Mouse (Mus musculus) T-helper 2 cell (primary cell): Measurements from ENCODE around the gene Capn5.

Source experiments
- in situ Hi-C: fragments of 300-600 bp; cut with MboI, MseI; formaldehyde crosslinking; loops from one replicate; pipeline ENCODE4 v1.15.1; 2025; ENCODE audit warnings: high pct_unique_total_duplicates

Gene Capn5

DNA sequence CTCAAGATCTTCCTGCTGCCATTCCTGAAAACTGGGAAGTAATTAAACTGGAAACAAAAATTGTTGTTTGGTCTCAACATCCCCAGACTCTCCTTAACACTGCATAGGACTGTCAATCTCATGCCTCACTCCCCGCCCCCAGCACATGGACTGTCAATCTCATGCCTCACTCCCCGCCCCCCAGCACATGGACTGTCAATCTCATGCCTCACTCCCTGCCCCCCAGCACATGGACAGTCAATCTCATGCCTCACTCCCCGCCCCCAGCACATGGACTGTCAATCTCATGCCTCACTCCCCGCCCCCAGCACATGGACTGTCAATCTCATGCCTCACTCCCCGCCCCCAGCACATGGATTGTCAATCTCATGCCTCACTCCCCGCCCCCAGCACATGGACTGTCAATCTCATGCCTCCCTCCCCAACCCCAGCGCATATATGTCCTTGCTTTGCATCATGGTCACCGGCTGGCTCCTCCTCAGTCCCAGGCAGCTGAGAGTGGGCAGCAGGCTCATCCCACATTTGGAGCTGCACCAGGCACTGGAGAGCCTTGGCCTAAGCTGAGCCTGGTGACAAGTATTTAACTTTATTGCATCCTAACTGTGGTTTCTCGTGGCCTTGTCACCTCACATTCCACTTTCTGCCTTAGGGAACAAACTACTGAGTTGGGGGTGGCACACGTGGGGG is 29.2 kb downstream of the Capn5 start:
- in situ Hi-C loops, result no loop called here

DNA sequence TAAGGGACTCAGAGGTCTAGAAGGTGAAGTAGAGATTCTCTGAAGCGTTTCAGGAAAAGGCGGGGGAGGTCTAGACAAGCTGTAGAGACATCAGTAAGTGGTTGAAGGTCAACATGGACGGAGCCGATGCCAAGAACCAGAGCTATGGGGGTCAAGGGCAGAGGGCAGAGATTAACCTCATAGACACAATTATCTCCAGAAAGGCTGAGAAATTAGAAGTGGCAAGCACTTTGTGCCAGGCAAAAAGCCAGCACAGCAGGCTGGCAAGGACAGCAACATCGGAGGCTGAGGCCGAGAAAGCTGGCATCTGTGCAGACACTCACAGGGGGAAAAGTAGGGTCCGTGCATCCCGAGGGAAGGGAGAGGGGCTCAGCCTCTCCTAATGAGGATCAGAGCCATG is 30.3 kb downstream of the Capn5 start:
- in situ Hi-C loops, result no loop called here

DNA sequence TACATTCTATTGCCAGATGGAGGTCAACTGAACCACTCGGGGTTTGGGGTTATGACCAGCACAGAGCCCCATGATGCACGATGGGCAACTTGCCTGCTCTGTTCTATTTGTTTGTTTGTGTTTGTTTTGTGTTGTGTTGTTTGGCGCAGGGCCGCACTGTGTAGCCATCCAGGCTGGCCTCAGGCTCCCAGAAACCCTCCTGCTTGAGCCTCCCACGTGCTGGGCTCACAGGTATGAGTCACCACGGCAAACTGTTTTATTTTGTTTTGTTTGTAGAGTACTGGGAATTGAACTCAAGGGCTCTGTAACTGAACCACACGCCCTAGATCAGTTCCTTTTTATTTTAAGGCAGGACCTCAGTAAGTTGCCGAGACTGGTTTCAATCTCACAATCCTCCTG is 31.6 kb downstream of the Capn5 start:
- in situ Hi-C loops, result no loop called here

DNA sequence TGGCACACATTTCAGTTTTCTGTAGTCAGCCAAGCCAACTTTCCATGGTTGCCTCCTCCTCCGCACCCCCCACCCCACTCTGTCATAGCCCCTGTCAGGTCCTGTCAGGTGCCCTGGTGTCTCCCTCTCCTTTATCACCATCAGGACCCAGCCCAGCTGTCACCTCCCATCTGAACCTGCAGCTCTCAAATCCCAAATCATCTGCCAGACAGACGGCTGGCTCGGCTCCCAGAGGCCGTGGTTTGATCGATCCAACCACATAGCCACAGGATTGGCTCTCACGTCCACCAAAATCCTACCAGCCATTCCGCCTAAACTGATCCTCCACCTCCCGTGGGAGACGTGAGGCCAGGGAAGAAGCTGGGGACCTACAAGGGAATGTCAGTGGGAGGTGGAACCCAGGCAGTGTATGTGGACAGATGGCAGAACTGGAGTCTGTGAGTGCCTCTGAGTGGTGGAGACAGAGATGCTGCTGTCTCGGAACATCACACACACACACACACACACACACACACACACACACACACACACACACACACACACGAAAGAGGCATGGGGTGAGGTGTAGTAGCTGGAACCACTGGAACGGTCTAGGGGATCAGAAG is 32.1 kb downstream of the Capn5 start:
- in situ Hi-C loops, result no loop called here

DNA sequence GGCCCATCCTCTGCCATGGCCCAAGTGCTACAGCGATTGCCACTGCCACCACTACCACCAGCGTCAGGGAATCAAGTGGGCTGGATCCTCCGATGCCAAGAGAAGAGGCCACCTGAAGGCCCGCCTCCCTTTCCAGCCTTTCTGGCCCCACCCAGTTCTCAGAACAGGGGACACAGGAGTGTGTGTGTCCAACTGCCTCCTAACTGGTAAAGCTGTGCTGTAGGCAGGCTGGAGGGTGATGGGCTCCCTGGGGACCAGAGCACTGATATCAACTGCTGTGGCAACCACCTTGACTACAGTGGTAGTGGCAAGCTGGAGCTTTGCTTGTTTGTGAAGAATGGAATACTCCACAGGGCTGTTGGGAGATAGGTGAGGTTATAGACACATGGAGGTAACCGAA is 32.7 kb downstream of the Capn5 start, which contains the start of gene Omp:
TSS of gene Omp (minus strand) at position 101 of the 400 bp plus-strand sequence.
- in situ Hi-C loops, result no loop called here

DNA sequence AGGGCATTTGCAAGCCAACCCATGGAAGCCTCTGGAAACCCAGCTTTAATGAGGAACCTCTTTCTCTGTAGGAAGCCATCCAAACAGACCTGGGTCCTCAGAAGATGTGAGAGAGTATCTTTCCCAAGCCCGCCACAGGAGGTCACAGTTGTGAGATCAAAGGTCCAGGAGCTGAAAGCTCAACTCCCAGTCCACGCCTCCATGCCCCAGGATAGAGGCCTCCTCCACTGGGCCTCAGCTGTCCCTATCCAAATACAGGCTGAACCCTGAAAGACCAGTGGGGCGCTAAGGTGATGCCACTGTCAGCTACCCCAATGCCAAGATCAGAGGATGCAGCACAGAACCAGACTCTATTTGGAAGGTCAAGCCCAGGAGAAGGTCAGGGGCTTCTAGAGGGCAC is 35.4 kb downstream of the Capn5 start:
- in situ Hi-C loops, result no loop called here

DNA sequence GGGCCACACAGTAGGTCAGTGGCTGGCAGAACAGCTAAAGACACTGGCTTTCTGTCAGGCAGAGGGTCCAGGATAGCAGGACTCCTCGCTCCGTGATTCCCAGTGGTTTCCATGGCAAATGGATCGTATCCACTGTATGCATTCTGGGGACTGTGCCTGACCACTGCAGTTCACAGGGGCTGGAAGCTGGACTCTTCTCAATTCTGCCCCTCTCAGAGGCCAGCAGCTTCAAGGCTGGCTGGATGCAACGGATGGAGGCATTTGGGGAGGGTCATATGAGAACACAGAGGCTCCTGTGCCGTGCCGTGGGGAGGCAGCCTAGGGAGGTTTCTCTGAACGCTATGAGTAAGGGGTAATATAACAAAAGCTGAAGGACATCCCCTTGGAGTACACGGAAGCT is 35.8 kb downstream of the Capn5 start:
- in situ Hi-C loops, result no loop called here

DNA sequence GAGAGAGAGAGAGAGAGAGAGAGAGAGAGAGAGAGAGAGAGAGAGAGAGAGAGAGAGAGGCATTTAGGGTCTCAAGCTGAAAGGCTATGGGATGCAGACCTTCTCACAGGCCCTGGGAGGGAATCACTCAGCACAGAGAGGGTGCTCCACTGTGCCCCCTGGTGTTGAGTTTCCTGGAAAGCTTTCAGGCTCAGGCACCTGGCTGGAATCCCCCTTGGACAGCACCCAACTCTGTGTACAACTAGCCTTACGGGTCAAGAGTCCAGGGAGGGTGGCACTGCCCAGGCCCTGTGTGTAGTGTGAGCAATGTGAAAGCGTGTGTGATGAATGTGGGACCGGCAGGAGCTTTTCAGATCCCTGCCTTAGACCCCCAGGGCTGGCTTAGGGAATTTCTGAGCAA is 36.9 kb downstream of the Capn5 start:
- in situ Hi-C loops, result no loop called here

DNA sequence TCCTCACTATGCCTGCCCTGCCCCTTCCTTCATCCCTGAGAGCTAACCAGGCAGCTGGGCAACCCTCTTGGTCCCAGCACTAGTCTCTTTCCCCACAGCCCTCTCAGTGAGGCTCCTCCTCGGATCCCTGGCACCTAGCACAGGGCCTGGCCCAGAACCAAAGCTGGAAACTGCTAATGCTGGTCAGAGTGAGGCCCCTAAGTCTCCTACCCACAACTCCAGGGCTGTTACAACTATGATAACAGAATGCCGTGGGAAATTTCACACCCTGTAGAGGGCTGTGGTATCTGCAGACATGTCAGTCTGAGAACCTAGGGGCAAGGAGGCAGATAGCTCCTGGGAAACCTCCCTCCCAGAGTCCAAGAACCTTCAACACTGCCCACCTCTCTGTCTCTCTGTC is 37.5 kb downstream of the Capn5 start:
- in situ Hi-C loops, result no loop called here

DNA sequence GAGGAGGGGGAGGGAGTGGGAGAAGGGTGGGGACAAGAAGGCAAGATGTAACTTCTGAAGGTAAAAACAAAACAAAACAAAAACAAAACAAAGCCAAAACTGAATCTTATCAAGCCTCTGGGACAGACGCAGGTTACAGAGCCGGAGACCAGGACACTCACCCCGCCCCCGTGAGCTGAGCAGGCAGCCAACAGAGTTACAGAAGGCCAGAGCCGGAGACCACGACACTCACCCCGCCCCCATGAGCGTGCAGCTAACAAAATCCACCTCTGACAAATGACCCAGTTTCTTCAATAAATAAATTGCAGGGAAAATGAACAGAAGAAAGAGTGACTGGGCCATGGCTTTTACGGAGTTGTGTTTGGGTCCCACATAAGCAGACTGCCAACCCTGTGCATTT is 38.9 kb downstream of the Capn5 start:
- in situ Hi-C loops, result no loop called here

DNA sequence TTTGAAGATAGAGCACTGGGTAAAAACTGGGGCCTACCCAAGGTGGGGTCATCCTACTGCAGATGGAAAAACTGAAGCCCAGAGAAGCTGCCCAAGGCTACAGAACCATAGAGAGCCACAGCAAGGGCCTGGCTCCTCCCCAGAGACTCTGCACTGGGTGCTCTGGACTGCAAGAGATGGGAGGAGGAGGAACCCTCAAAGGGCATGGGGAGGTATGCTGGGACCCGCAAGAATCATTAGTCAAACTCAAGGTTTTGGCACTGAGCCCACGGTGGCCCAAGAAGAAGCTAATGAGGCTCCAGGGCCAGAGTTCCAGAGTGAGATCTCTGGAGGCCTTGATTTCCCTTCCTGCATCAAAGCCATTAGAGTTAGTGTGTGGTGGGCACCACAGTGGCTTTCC is 40.1 kb downstream of the Capn5 start:
- in situ Hi-C loops, result no loop called here

DNA sequence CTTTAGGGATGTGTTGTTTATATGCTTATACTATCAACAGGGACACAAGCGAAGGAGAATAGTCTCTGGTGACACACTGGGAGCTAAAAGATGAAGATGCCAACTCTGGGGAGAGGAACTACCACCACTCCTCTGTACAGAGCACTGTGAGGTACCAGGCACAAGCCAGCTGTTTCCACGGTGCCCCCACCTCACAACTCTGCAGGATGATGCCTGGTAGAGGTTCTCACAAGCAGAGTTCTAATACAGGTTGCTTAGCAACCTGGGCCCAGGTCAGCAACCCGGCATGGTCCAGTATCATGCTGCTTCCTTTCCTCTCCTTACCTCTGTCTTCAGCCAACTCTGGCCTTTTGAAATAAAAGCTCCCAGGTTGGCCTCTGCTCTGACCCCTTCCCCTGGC is 40.5 kb downstream of the Capn5 start:
- in situ Hi-C loops, result no loop called here

DNA sequence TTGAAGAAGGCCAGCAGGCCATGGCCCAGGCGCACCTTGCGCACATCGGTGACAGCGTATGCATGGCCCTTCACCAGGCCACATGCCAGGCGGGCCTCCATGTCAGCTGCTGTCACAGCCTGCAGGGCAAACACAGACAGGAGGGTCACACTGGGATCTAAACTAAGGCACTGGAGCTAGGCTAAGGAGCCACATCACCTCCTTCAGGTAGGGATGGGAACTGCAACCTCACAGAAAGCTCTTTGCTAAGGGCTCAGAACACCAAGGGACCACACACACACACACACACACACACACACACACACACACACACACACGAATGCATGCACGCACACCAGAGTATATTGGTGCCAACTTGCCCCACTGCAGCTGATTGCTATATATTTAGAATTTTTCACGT is 46.3 kb downstream of the Capn5 start:
- in situ Hi-C loops, result no loop called here

DNA sequence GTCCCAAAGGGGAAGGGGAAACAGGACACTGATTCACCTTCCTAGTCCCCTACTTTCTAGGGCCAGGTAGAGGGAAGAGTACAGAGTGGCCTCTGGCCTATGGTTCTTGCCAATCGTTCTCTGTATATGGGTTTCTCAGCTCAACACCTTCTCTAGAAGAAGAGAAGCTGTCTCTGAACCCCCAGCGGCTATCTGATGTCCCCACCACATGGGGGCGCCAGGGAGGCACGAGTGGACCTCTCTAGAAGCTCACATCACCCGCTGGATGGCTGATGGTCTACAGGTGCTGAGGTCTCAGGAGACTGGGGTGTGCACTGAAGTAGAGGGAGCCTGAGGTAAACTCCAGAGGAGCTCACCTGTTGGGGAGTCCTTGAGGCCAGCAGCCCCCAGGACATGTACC is 52.6 kb downstream of the Capn5 start:
- in situ Hi-C loops, result loop anchor here (10.0 kb wide), 1 partner anchor 141 kb away; no protein-coding TSS in a partner anchor

DNA sequence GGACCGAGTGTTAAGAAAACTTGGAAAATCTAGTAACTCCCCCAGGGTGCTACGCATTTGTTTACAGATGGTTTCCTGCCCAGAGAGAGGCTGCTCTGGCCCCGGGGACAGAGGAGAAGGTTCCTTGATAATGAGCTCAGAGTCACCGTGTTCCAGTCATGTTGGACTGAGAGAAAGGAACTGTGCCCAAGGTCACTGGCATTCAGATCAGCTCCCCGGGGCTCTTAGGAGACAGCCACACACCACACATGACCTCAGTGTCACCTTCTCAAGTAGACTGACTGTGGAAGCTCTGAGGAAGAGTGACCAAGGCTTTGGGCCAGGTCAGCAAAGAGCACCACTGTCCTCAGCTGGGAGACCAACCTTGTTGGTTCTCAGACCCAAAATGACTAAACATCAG is 53.4 kb downstream of the Capn5 start:
- in situ Hi-C loops, result loop anchor here (10.0 kb wide), 1 partner anchor 140 kb away; no protein-coding TSS in a partner anchor

DNA sequence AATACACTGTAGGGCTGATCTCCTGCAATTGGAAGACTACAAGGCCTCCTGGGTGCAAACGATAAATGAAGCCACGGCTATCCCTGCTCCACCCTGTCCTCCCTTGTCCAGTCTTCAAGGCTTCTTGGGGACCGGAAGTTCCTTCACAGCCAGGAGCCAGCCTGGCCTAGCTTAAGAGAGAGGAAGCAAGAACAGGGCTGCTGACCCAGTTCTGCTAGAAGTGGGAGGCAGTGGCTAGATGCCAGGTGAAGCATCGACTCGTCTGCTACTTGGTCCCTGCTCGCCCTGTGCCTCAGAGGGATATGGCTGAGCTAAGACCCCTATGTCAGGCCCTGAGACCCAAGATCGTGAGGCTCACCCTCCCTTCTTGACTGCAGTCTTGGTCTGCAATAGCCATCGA is 56.4 kb downstream of the Capn5 start:
- in situ Hi-C loops, result loop anchor here (10.0 kb wide), 1 partner anchor 137 kb away; no protein-coding TSS in a partner anchor

DNA sequence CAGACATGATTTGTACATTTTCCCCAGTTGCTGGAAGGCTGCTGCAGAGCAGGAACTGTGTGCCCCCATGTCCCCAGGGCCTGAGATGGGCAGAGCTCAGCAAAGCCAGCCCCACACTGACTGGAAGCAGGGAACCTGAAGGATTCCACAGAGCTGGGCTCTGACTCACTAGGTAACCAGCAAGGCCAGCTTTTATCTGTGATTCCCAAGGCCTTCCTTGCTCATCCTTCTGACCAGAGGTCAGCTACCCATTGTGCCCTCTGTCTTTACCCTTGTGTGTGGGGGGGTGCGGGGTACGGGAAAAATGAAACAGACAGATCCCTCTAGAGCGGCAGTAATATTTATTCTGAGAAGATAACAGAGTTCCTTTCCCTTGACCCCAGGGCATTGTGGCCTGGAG is 56.8 kb downstream of the Capn5 start:
- in situ Hi-C loops, result loop anchor here (10.0 kb wide), 1 partner anchor 136 kb away; no protein-coding TSS in a partner anchor

DNA sequence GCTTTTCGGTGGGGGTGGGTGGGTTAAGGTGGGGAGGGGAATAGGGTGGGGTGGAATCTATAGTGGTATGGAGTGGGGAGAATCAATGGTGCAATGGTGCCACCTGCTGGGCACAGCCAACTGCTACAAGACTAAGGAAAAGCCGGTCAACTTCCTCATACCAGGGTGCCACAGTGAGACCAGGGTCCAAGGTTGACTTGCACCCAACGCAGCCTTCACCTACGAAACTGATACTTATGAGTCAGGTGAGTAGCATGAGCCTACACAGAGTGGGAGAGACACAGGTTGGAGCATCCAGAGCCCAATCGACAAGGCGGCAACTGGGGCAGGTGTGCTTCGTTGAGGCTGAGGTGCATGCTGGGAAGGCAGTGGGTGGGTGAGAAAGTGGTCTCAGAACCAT is 57.7 kb downstream of the Capn5 start:
- in situ Hi-C loops, result loop anchor here (10.0 kb wide), 1 partner anchor 136 kb away; no protein-coding TSS in a partner anchor

DNA sequence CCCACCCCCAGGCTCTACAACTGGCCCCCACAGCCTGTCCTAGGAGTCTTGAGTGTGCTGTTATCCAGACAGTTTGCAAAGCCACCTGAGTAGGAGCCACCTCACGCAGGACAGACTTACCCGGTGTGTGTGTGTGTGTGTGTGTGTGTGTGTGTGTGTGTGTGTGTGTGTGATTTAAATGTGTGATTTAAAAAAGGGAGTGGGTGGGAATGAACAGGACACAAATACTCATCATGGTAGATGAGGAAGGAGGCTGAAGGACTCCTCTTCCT is 58.2 kb downstream of the Capn5 start:
- in situ Hi-C loops, result loop anchor here (5.0 to 10.0 kb wide), 2 partner anchors 53 to 135 kb away; no protein-coding TSS in a partner anchor

DNA sequence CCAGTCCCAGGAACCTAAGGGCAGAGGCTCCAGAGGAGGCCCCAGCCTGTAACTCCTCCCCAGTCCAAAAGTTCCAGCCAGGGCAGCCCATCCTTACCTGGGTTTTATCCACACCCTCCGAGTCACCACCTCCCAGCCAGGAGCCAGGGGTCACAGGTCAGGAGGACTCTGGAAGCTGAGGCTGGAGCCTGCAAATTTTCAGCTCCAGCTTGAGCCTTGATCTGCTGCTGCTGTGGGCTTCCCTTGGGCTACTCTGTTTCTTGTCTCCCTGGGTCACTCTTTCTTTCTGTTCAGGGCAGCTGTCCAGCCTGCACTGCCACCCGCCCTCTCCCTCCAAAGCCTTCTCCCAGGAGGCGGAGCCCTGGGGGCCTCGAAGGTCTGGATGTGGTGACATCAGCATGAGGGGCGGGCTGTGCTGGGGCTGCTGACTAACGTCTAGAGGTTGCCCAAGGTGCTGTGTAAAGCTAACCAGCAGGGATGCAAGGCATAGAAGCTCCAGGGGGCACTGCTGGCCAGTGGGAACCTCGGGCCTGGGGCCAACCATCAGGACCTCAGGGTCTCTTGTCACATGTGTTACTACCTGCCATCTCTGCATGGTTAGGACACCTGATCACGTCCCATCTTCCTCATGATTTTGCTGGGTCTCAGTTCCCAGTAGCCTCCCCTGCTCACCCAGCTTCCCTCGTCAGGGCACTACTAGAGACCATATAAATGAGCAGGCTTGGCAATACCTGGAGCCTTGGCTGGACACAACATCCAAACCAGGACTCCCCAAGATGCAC is 58.7 kb downstream of the Capn5 start, which contains the start of gene Myo7a:
TSS of gene Myo7a (minus strand) at position 346 of the 782 bp plus-strand sequence.
- in situ Hi-C loops, result loop anchor here (5.0 kb wide), 1 partner anchor 52 kb away; no protein-coding TSS in a partner anchor

DNA sequence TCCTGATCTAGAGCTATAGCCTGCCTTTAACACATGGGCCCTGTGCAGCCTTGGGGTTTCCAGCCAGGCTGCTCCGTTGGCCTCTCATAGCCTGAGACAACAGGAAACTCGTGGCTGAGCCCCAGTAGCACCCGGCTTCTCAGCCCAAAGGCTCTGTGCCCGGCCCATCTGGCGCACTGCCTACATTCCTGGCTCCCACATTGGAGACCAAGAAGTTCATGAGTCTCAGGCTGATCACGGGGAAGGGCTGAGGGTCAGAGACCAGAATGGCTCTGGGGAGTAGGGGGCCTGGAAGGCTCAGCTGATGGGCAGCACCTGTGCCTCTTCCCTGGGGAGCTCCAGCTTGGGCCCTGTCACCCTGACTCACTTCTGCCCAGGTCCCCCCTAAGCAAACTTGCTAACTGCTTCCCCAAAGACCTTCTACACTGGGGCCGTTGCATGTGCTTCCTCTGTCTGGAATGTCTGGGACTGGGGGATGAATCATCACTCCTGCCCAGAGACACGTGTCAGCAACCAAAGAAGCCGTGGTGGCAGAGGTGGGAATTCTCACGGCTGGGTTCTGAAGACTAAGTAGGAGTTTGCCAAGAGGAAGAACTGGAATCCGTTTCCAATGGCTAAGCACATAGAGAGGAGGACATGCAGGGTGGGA is 60.9 kb downstream of the Capn5 start:
- in situ Hi-C loops, result loop anchor here (5.0 kb wide), 1 partner anchor 50 kb away; no protein-coding TSS in a partner anchor

DNA sequence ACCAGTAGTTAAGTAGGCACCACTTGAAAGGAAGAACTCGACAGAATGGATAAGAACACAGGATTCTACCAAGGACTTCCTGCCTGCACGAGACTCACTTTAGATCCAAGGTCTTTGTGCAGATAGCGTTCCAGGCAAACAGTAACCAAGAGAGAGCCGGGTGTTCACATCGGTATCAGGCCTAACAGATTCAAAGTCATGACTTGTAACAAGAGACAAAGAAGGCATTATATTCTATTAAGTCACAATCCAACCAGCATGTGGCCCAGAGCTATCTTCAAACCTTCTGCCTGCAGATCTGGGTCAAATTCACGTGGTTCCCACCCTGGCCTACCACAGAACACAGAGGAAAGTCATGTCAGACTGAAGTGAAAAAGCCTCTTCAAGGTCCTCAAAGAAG is 63.4 kb downstream of the Capn5 start:
- in situ Hi-C loops, result loop anchor here (5.0 kb wide), 1 partner anchor 47 kb away; no protein-coding TSS in a partner anchor
